Mouse (Mus musculus) forebrain, embryonic 16.5 days (tissue): ENCODE data around the gene Myo3b. TPM values are rescaled to one million over a fixed set of nuclear protein-coding genes. Genes with fewer than 3 reads are reported as not detected.

Source experiments
- ATAC-seq: fragments of 200-750 bp; cut with Nextera tagmentation; 2 replicates; pipeline ENCODE4 v1.8.0; 2017; ENCODE audit warnings: mild to moderate bottlenecking, moderate library complexity
- H3K27ac ChIP-seq: fragments of 300-500 bp; sonication (generic); 2 replicates; pipeline ENCODE4 v1.5.1; 2014; ENCODE audit warnings: low read length, control low read depth
- H3K27me3 ChIP-seq: fragments of 300-500 bp; sonication (generic); replicated peaks from 2 replicates; pipeline ENCODE4 v1.6.1; 2014; ENCODE audit warnings: low read length; ENCODE audit not compliant: control insufficient read depth, insufficient read depth
- H3K36me3 ChIP-seq: fragments of 300-500 bp; sonication (generic); 2 replicates; pipeline ENCODE4 v1.6.1; 2014; ENCODE audit not compliant: control insufficient read depth, insufficient read depth
- H3K4me1 ChIP-seq: fragments of 300-500 bp; sonication (generic); replicated peaks from 2 replicates; pipeline ENCODE4 v1.6.1; 2014; ENCODE audit warnings: low read length; ENCODE audit not compliant: control insufficient read depth, insufficient read depth
- H3K4me2 ChIP-seq: fragments of 300-500 bp; sonication (generic); 2 replicates; pipeline ENCODE4 v1.6.1; 2014; ENCODE audit warnings: mild to moderate bottlenecking, low read length, control low read depth
- H3K4me3 ChIP-seq: fragments of 300-500 bp; sonication (generic); replicated peaks from 2 replicates; pipeline ENCODE4 v1.5.1; 2014; ENCODE audit warnings: mild to moderate bottlenecking, low read length, control low read depth
- H3K9ac ChIP-seq: fragments of 300-500 bp; sonication (generic); replicated peaks from 2 replicates; pipeline ENCODE4 v1.6.1; 2014; ENCODE audit warnings: low read depth, low read length, control low read depth
- H3K9me3 ChIP-seq: fragments of 300-500 bp; sonication (generic); 2 replicates; pipeline ENCODE4 v1.6.1; 2016; ENCODE audit warnings: low read length; ENCODE audit not compliant: control insufficient read depth
- WGBS: fragments of 180-500 bp; shearing (Covaris S2); extraction: QIAGEN DNeasy Blood & Tissue Kit; methylation state at CpG from one replicate; pipeline ENCODE4 v1.1.7; 2014; 5-methylcytosine and 5-hydroxymethylcytosine counted together
- polyA plus RNA-seq: library from polyadenylated mRNA; unstranded; fragments of >200 nt; fragmentation: Nextera tagmentation; extraction: Ambion mirVana; gene quantifications from 2 replicates; pipeline ENCODE4 v1.2.1, GENCODE M21; 2015

Myo3b gene
- polyA plus RNA-seq, 1 experiment from 2014 or later, result 0.34 TPM

- H3K4me3 ChIP-seq, result no peak overlapping the region
- peak; percentile 67; the same call in 1 of the 2 replicates for ATAC-seq
- H3K9ac ChIP-seq, result no peak overlapping the region
- H3K4me2 ChIP-seq, result no peak overlapping the region
- WGBS, result 46% methylated on average over 4 of the region's 4 CpGs
- no peak overlapping the region for H3K27ac ChIP-seq
- H3K36me3 ChIP-seq, result no peaks in the 10 kb centered on the region
- H3K27me3 ChIP-seq, result no peaks in the 10 kb centered on the region
- no peaks in the 10 kb centered on the region for H3K9me3 ChIP-seq
- H3K4me1 ChIP-seq, result 0 out of 2 replicates have a peak, but pooled peaks cover 4% of the 10 kb centered on the region
Measured at GRCm38 (mm10) chr2:70137226-70137998, 98.5 kb downstream of the Myo3b start.

- H3K27ac ChIP-seq, result no peak overlapping the region
- H3K4me3 ChIP-seq, result no peak overlapping the region
- no peaks in the 10 kb centered on the region for H3K27me3 ChIP-seq
- H3K9ac ChIP-seq, result no peak overlapping the region
- no peak overlapping the region for H3K4me2 ChIP-seq
- no peaks in the 10 kb centered on the region for H3K4me1 ChIP-seq
- 96% methylated on average over 4 of the region's 4 CpGs for WGBS
- no peaks in the 10 kb centered on the region for H3K36me3 ChIP-seq
- ATAC-seq, result no peak
- no peaks in the 10 kb centered on the region for H3K9me3 ChIP-seq
Measured at GRCm38 (mm10) chr2:70143543-70144188, 104.7 kb downstream of the Myo3b start.

GRCm38 (mm10) chr2:70146993-70147581, 108.2 kb downstream of the Myo3b start:
- Histone ChIP-seq H3K4me1 (peaks cover 7% of the 10 kb centered on the region; the same call in 1 of the 2 replicates), H3K4me3 (no peak overlapping the region), H3K9ac (no peak overlapping the region), H3K27me3 (no peaks in the 10 kb centered on the region), H3K9me3 (no peaks in the 10 kb centered on the region), H3K36me3 (no peaks in the 10 kb centered on the region), H3K27ac (no peak overlapping the region), H3K4me2 (no peak overlapping the region)
- 64% methylated on average over 12 of the region's 12 CpGs for WGBS
- no peak for ATAC-seq

- H3K4me1 ChIP-seq, result peaks cover 7% of the 10 kb centered on the region; the same call in 1 of the 2 replicates
- H3K9ac ChIP-seq, result no peak overlapping the region
- H3K36me3 ChIP-seq, result no peaks in the 10 kb centered on the region
- no peaks in the 10 kb centered on the region for H3K9me3 ChIP-seq
- 81% methylated on average over 13 of the region's 13 CpGs for WGBS
- no peaks in the 10 kb centered on the region for H3K27me3 ChIP-seq
- no peak overlapping the region for H3K4me2 ChIP-seq
- ATAC-seq, result no peak
- no peak overlapping the region for H3K4me3 ChIP-seq
- H3K27ac ChIP-seq, result peak overlapping the region; percentile 44
Measured at GRCm38 (mm10) chr2:70148821-70149510, 110.0 kb downstream of the Myo3b start.

- Histone ChIP-seq H3K27ac (peak overlapping the region; percentile 69), H3K4me1 (peaks cover 11% of the 10 kb centered on the region), H3K27me3 (no peaks in the 10 kb centered on the region), H3K36me3 (no peaks in the 10 kb centered on the region), H3K9ac (no peak overlapping the region), H3K9me3 (no peaks in the 10 kb centered on the region), H3K4me3 (no peak overlapping the region), H3K4me2 (no peak overlapping the region)
- ATAC-seq, result peak; percentile 92
- 52% methylated on average over 6 of the region's 6 CpGs for WGBS
Measured at GRCm38 (mm10) chr2:70150399-70151035, 111.6 kb downstream of the Myo3b start.

- ATAC-seq, result no peak
- Histone ChIP-seq H3K27ac (no peak overlapping the region), H3K27me3 (no peaks in the 10 kb centered on the region), H3K9ac (no peak overlapping the region), H3K4me3 (no peak overlapping the region), H3K36me3 (no peaks in the 10 kb centered on the region), H3K4me1 (peaks cover 11% of the 10 kb centered on the region), H3K9me3 (no peaks in the 10 kb centered on the region), H3K4me2 (no peak overlapping the region)
- 93% methylated on average over 3 of the region's 3 CpGs for WGBS
Measured at GRCm38 (mm10) chr2:70151930-70152329, 113.0 kb downstream of the Myo3b start.

- peak; percentile 45; the same call in 1 of the 2 replicates for ATAC-seq
- Histone ChIP-seq H3K27me3 (no peaks in the 10 kb centered on the region), H3K9ac (no peak overlapping the region), H3K36me3 (no peaks in the 10 kb centered on the region), H3K4me3 (no peak overlapping the region), H3K4me1 (peaks cover 14% of the 10 kb centered on the region), H3K27ac (peak overlapping the region; percentile 81), H3K9me3 (no peaks in the 10 kb centered on the region), H3K4me2 (no peak overlapping the region)
- 58% methylated on average over 8 of the region's 8 CpGs for WGBS
Measured at GRCm38 (mm10) chr2:70155226-70155836, 116.4 kb downstream of the Myo3b start.

GRCm38 (mm10) chr2:70159543-70159942, 120.6 kb downstream of the Myo3b start:
- peak; percentile 29; the same call in 1 of the 2 replicates for ATAC-seq

More at GRCm38 (mm10) chr2:70159543-70159942, 120.6 kb downstream of the Myo3b start:
- Histone ChIP-seq H3K4me1 (peaks cover 10% of the 10 kb centered on the region), H3K27me3 (no peaks in the 10 kb centered on the region), H3K4me3 (no peak overlapping the region), H3K36me3 (no peaks in the 10 kb centered on the region), H3K4me2 (no peak overlapping the region), H3K9ac (no peak overlapping the region), H3K9me3 (no peaks in the 10 kb centered on the region), H3K27ac (no peak overlapping the region)
- 9% methylated on average over 8 of the region's 8 CpGs for WGBS
